Mouse (Mus musculus): ENCODE measurements at regions not wholly inside any gene's neighbourhood (a gene's known extent, or its start where the extent isn't known, plus 50 kb on each side); places are given as distances from the start of the nearest gene placed in this dataset.

- TF ChIP-seq USF1 (IDR thresholded peaks at IDR 0.05; ENCODE audit: low read depth, low read length) (no peak), TAL1 (IDR thresholded peaks at IDR 0.05; ENCODE audit: low read length) (no peak), TCF12 (IDR thresholded peaks at IDR 0.05; ENCODE audit: low read depth, low read length) (0 out of 2 replicates have a peak, but pooled peaks have one; percentile 35), TBP (IDR thresholded peaks at IDR 0.05; ENCODE audit: low read depth, low read length) (no peak), GABPA (IDR thresholded peaks at IDR 0.05; ENCODE audit: low read depth, low read length) (no peak), ZC3H11A (IDR thresholded peaks at IDR 0.05; ENCODE audit: low read depth, low read length) (no peak), NRF1 (IDR thresholded peaks at IDR 0.05; ENCODE audit: insufficient read depth, low read depth, low read length, poor library complexity, severe bottlenecking) (no peak), NELFE (IDR thresholded peaks at IDR 0.05; ENCODE audit: low read depth, low read length) (no peak), MYB (IDR thresholded peaks at IDR 0.05; ENCODE audit: low read depth, low read length) (0 out of 2 replicates have a peak, but pooled peaks have one; percentile 16), E2F4 (IDR thresholded peaks at IDR 0.05; ENCODE audit: borderline replicate concordance, low read depth, low read length) (no peak), MYC (IDR thresholded peaks at IDR 0.05; ENCODE audit: low read depth, low read length) (no peak), SMC3 (IDR thresholded peaks at IDR 0.05; ENCODE audit: low read depth, low read length) (no peak), ELF1 (IDR thresholded peaks at IDR 0.05; ENCODE audit: low read depth, low read length) (no peak), CTCF (IDR thresholded peaks at IDR 0.05 in 2 of 3, conservative IDR thresholded peaks at IDR 0.05 in 1 of 3; ENCODE audit: control insufficient read depth in 1 of 3, insufficient read depth in 1 of 3, low read depth in 2 of 3, low read length in 3 of 3, poor library complexity in 1 of 3, severe bottlenecking in 1 of 3) (no peak), CHD1 (IDR thresholded peaks at IDR 0.05; ENCODE audit: low read depth, low read length) (no peak)
Measured at GRCm38 (mm10) chr10:111587891-111588611, 82.0 kb downstream of the Phlda1 start (continued).

- TF ChIP-seq ZC3H11A (IDR thresholded peaks at IDR 0.05; ENCODE audit: low read depth, low read length) (no peak), EP300 (IDR thresholded peaks at IDR 0.05; ENCODE audit: low read depth in 1 of 2, low read length in 2 of 2) (no peak), BHLHE40 (IDR thresholded peaks at IDR 0.05; ENCODE audit: borderline replicate concordance, low read depth, low read length) (no peak), ZMIZ1 (IDR thresholded peaks at IDR 0.05; ENCODE audit: low read depth, low read length) (no peak), MAX (IDR thresholded peaks at IDR 0.05; ENCODE audit: low read length) (no peak), KAT2A (conservative IDR thresholded peaks at IDR 0.05; ENCODE audit: low read depth, low read length) (no peak), POLR2A (IDR thresholded peaks at IDR 0.05; ENCODE audit: control insufficient read depth in 1 of 2, insufficient read depth in 1 of 2, low read depth in 1 of 2, low read length in 2 of 2, poor library complexity in 1 of 2) (no peak), E2F4 (IDR thresholded peaks at IDR 0.05; ENCODE audit: borderline replicate concordance, low read depth, low read length) (no peak), TBP (IDR thresholded peaks at IDR 0.05; ENCODE audit: low read depth, low read length) (no peak)
- H3K9me3 ChIP-seq (replicated peaks; ENCODE audit: insufficient read depth, low read length) = no peaks in the 10 kb centered on the region
- no peak overlapping the region for H3K9ac ChIP-seq (ENCODE audit: control insufficient read depth, low read depth, low read length, poor library complexity, severe bottlenecking)
- H3K4me3 ChIP-seq (ENCODE audit: control insufficient read depth in 1 of 2, insufficient read depth in 1 of 2, low read depth in 2 of 2, low read length in 2 of 2) = no peak overlapping the region
- H3K36me3 ChIP-seq (ENCODE audit: control insufficient read depth in 1 of 2, insufficient read depth in 2 of 2, low read length in 2 of 2) = peaks cover 0 to 31% of the 10 kb centered on the region in 2 experiments; a peak in 2 of 4 replicates
- no peaks in the 10 kb centered on the region for H3K79me2 ChIP-seq (ENCODE audit: control insufficient read depth, insufficient read depth, low read length, poor library complexity)
- no peaks in the 10 kb centered on the region for H3K27me3 ChIP-seq (ENCODE audit: control insufficient read depth in 1 of 2, insufficient read depth in 2 of 2, low read length in 2 of 2)
- no peak for DNase-seq (ENCODE audit: low read depth, low spot score)
- H3K27ac ChIP-seq (ENCODE audit: control insufficient read depth, low read depth, low read length) = no peak overlapping the region
- H3K4me1 ChIP-seq (ENCODE audit: control insufficient read depth in 1 of 2, insufficient read depth in 2 of 2, low read length in 2 of 2) = peaks cover 9 to 30% of the 10 kb centered on the region in 2 experiments
Measured at GRCm38 (mm10) chr10:111589186-111589585, 83.1 kb downstream of the Phlda1 start.

All from MEL (cell line).